Mouse (Mus musculus) colon, adult 2 months (tissue): ENCODE data around the gene Cntn4. TPM values are rescaled to one million over a fixed set of nuclear protein-coding genes. Genes with fewer than 3 reads are reported as not detected.

Experiments used
- polyA plus RNA-seq: library from polyadenylated mRNA; depleted of rRNA; stranded (reverse); fragments of >200 nt; gene quantifications from 2 replicates; pipeline ENCODE4 v1.2.3, GENCODE M21; 2012; rRNA removed

Gene Cntn4
- polyA plus RNA-seq = 0.06 and 0.08 TPM in 2 replicates

GRCm38 (mm10) chr6:105677149-105678031 is at the start of gene Cntn4:
TSS of gene Cntn4 (plus strand) at chr6:105677660.

